Mouse (Mus musculus): ENCODE results near the gene Srrd. TPM values are rescaled to one million over a fixed set of nuclear protein-coding genes. Genes with fewer than 3 reads are reported as not detected.

Gene Srrd
- total RNA-seq, 2 experiments from 2014 or later = 21.9 to 24.8 TPM

DNA sequence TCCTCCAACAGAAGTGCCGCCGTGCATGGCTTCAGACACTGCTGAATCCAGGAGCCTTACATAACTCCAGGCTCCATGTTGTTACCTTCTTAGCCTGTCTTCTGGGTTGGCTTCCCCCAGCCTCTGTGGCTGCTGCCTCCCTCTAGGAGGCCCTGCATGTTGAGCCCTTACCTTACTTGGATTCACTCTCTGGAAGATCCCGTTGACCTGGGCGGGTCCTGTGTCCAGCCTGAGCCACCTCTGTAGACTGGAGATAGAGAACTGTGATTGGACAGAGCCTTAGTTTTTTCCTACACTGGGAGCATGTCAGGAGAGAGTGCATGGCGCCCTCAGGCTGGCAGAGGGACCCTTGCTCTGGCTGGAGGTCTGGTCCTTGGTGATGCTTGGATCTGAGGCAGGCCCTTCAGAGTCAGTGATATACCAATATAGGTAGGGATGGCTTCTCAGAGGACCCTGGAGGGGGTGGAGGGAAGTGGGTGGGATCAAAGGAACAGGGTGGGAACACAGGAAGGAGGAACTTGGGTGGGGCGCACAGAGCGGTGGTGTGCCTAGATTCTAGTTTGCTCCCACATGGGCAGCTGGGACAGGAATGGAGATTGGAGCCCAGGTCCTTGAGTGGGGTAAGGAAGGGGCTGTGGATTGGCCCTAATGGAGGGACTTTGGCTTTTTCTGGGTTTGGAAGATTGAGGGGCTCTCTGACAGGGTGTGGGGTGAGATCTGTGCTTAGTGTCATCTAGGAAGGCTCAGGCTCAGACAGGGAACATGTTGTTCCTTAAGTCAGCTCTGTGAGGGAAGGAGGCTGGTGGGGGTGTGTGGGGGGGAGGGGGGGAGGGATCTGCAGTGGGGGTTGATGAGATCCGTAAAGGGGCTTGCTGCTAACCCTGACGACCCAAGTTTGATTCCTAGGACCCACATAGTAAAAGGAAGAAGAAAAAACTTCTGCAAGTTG, 54.4 kb downstream of the Srrd start:
- DNase-seq = no peak

DNA sequence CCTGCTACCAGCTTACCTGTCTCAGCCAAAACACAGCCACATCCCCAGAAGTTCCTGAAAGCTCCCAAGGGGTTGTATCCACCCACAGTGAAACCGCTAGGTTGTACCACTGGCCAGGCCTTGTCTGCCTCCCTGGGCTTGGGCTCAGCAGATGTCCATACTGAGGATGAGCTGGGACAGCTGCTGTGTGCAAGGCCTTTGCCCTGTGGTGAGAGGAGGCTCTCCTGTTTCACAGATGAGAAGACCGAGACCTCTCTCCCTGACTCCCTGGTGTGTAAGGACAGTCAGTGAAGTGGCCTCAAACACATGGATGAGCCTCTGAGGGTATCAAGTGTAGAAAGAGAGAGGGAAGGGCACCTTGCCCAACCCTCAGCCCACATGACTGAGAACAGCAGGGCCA, 55.2 kb downstream of the Srrd start:
- no peak for DNase-seq

Other genes starting within 250 kb of the Srrd start
- gene Cryba4, start 90.5 kb downstream of the Srrd start, total RNA-seq (2021) = under 1 TPM in 1 of 2 experiments, not detected in 1; 0.97 TPM
- 1 to 10 TPM; 4.9 to 6.6 TPM for gene Crybb1, start 87.2 kb downstream of the Srrd start, total RNA-seq (2021)
- 10 to 100 TPM; 37.1 to 43.4 TPM for gene Tpst2, start 66.3 kb downstream of the Srrd start, total RNA-seq (2021)
- 10 to 100 TPM; 40.8 to 42.2 TPM for gene Tfip11, start 16.7 kb downstream of the Srrd start, total RNA-seq (2021)
- 10 to 100 TPM; 37.4 to 38.7 TPM for gene Hps4, start within 50 bp of the Srrd start, total RNA-seq (2021)
- gene Gm6583, start 13.0 kb upstream of the Srrd start, total RNA-seq (2021) = not detected
- 100 to 1,000 TPM; 203 to 211 TPM for gene Asphd2, start 51.8 kb upstream of the Srrd start, total RNA-seq (2021)
- not detected for gene Gm6588, start 106.4 kb upstream of the Srrd start, total RNA-seq (2021)
- gene Sez6l, start 234.1 kb upstream of the Srrd start, total RNA-seq (2021) = 100 to 1,000 TPM; 224 to 226 TPM